Mouse (Mus musculus) forebrain, embryonic 10.5 days (tissue): ENCODE measurements around the gene Olfr1381. TPM values are rescaled to one million over a fixed set of nuclear protein-coding genes. Genes with fewer than 3 reads are reported as not detected.
"Not testable (repeated sequence)": the region's sequence is repeated elsewhere in the genome, so short reads cannot be mapped to it uniquely, and the experiment has no call there.

Experiments
- DNase-seq: peaks from one replicate; pipeline ENCODE4 v3.0.0-alpha.2; 2017; ENCODE audit warnings: low spot score; ENCODE audit errors: extremely low spot score
- H3K27ac ChIP-seq: fragments of 300-500 bp; sonication (generic); 2 replicates; pipeline ENCODE4 v1.5.1; 2016; ENCODE audit warnings: mild to moderate bottlenecking
- H3K27me3 ChIP-seq: fragments of 300-500 bp; sonication (generic); 2 replicates; pipeline ENCODE4 v1.6.1; 2016; ENCODE audit warnings: mild to moderate bottlenecking; ENCODE audit not compliant: poor library complexity, severe bottlenecking
- H3K36me3 ChIP-seq: fragments of 300-500 bp; sonication (generic); replicated peaks from 2 replicates; pipeline ENCODE4 v1.6.1; 2016; ENCODE audit warnings: mild to moderate bottlenecking, moderate library complexity
- H3K4me1 ChIP-seq: fragments of 300-500 bp; sonication (generic); 2 replicates; pipeline ENCODE4 v1.6.1; 2016
- H3K4me3 ChIP-seq: fragments of 300-500 bp; sonication (generic); 2 replicates; pipeline ENCODE4 v1.5.1; 2016; ENCODE audit warnings: mild to moderate bottlenecking, moderate library complexity
- H3K9me3 ChIP-seq: fragments of 300-500 bp; sonication (generic); 2 replicates; pipeline ENCODE4 v1.6.1; 2016; ENCODE audit warnings: mild to moderate bottlenecking, moderate library complexity
- WGBS: fragments of 180-500 bp; shearing (Covaris S2); methylation state at CpG from one replicate; pipeline ENCODE4 v1.1.7; 2016; 5-methylcytosine and 5-hydroxymethylcytosine counted together
- polyA plus RNA-seq: library from polyadenylated mRNA; unstranded; fragments of >200 nt; fragmentation: Nextera tagmentation; extraction: Ambion mirVana; gene quantifications from 2 replicates; pipeline ENCODE4 v1.2.1, GENCODE M21; 2016

Gene Olfr1381
- polyA plus RNA-seq = not detected in 2 replicates

GRCm38 (mm10) chr11:49543149-49543548, at the start of gene Olfr1381:
Olfr1381 (plus strand) TSS chr11:49543449.
- not testable (repeated sequence) for DNase-seq, H3K4me3 ChIP-seq, H3K9me3 ChIP-seq, H3K4me1 ChIP-seq, H3K27me3 ChIP-seq, H3K36me3 ChIP-seq, H3K27ac ChIP-seq
- WGBS = 78% methylated on average over 3 of the region's 3 CpGs

GRCm38 (mm10) chr11:49518086-49518485, 25.2 kb upstream of the Olfr1381 start:
- H3K27ac ChIP-seq = no peak overlapping the region
- DNase-seq = no peak
- H3K36me3 ChIP-seq = no peaks in the 10 kb centered on the region
- H3K9me3 ChIP-seq = no peaks in the 10 kb centered on the region
- no peaks in the 10 kb centered on the region for H3K27me3 ChIP-seq
- no peaks in the 10 kb centered on the region for H3K4me1 ChIP-seq
- 80% methylated on average over 5 of the region's 5 CpGs for WGBS
- H3K4me3 ChIP-seq = no peak overlapping the region

GRCm38 (mm10) chr11:49519348-49519747, 23.9 kb upstream of the Olfr1381 start, which contains the start of gene Olfr1383:
Olfr1383 (plus strand) TSS chr11:49519648.
- no peaks in the 10 kb centered on the region for H3K4me1 ChIP-seq
- H3K27ac ChIP-seq = no peak within 1 kb of the TSS
- no peaks in the 10 kb centered on the region for H3K9me3 ChIP-seq
- no peak for DNase-seq
- H3K4me3 ChIP-seq = no peak within 1 kb of the TSS
- H3K36me3 ChIP-seq = no peaks in the 10 kb centered on the region
- no peaks in the 10 kb centered on the region for H3K27me3 ChIP-seq

- 81% methylated on average over 3 of the region's 3 CpGs for WGBS
- H3K4me1 ChIP-seq = no peaks in the 10 kb centered on the region
- H3K27me3 ChIP-seq = no peaks in the 10 kb centered on the region
- DNase-seq = no peak
- H3K27ac ChIP-seq = no peak within 1 kb of the TSS
- no peaks in the 10 kb centered on the region for H3K9me3 ChIP-seq
- no peaks in the 10 kb centered on the region for H3K36me3 ChIP-seq
- H3K4me3 ChIP-seq = no peak within 1 kb of the TSS
Measured at GRCm38 (mm10) chr11:49527947-49528346, 15.3 kb upstream of the Olfr1381 start, which contains the start of gene Olfr1382. Olfr1382 (plus strand) TSS chr11:49528247.

- H3K4me1 ChIP-seq = no peaks in the 10 kb centered on the region
- no peaks in the 10 kb centered on the region for H3K27me3 ChIP-seq
- no peaks in the 10 kb centered on the region for H3K9me3 ChIP-seq
- no peak overlapping the region for H3K27ac ChIP-seq
- no peaks in the 10 kb centered on the region for H3K36me3 ChIP-seq
- no peak overlapping the region for H3K4me3 ChIP-seq
- no peak for DNase-seq
Measured at GRCm38 (mm10) chr11:49532761-49533160, 10.5 kb upstream of the Olfr1381 start.

GRCm38 (mm10) chr11:49536631-49537030, 6.6 kb upstream of the Olfr1381 start:
- not testable (repeated sequence) for H3K9me3 ChIP-seq, H3K4me3 ChIP-seq, H3K27me3 ChIP-seq, DNase-seq, H3K36me3 ChIP-seq, H3K4me1 ChIP-seq, H3K27ac ChIP-seq
- WGBS = 98% methylated on average over 2 of the region's 2 CpGs

GRCm38 (mm10) chr11:49554033-49554432, 10.8 kb downstream of the Olfr1381 start:
- 86% methylated on average over 3 of the region's 3 CpGs for WGBS
- not testable (repeated sequence) for DNase-seq

GRCm38 (mm10) chr11:49556578-49556977, 13.3 kb downstream of the Olfr1381 start, which contains the start of gene Olfr1380:
Olfr1380 (plus strand) TSS chr11:49556878.
- not testable (repeated sequence) for H3K4me3 ChIP-seq, DNase-seq, H3K9me3 ChIP-seq, H3K4me1 ChIP-seq, H3K36me3 ChIP-seq, H3K27ac ChIP-seq, H3K27me3 ChIP-seq
- whole genome bisulfite sequencing = 70% methylated on average over 5 of the region's 5 CpGs

More at GRCm38 (mm10) chr11:49554033-49554432, 10.8 kb downstream of the Olfr1381 start:
- H3K27ac ChIP-seq, H3K9me3 ChIP-seq, H3K4me1 ChIP-seq, H3K36me3 ChIP-seq, H3K4me3 ChIP-seq, H3K27me3 ChIP-seq: not testable (repeated sequence)

GRCm38 (mm10) chr11:49575054-49575453, 31.8 kb downstream of the Olfr1381 start:
- not testable (repeated sequence) for H3K27me3 ChIP-seq, H3K27ac ChIP-seq, H3K9me3 ChIP-seq, H3K4me3 ChIP-seq, DNase-seq, H3K4me1 ChIP-seq, H3K36me3 ChIP-seq
- 39% methylated on average over 2 of the region's 2 CpGs for WGBS

GRCm38 (mm10) chr11:49580452-49580851, 37.2 kb downstream of the Olfr1381 start:
- not testable (repeated sequence) for H3K4me3 ChIP-seq, H3K27ac ChIP-seq, H3K9me3 ChIP-seq, DNase-seq, H3K4me1 ChIP-seq, H3K27me3 ChIP-seq, H3K36me3 ChIP-seq
- 86% methylated on average over 8 of the region's 8 CpGs for WGBS

GRCm38 (mm10) chr11:49590213-49590612, 47.0 kb downstream of the Olfr1381 start:
- no peak for DNase-seq

GRCm38 (mm10) chr11:49597149-49597548, 53.9 kb downstream of the Olfr1381 start:
- H3K27me3 ChIP-seq, H3K36me3 ChIP-seq, H3K4me3 ChIP-seq, H3K27ac ChIP-seq, H3K9me3 ChIP-seq, DNase-seq, H3K4me1 ChIP-seq: not testable (repeated sequence)
- WGBS = 67% methylated on average over 2 of the region's 2 CpGs

More at GRCm38 (mm10) chr11:49590213-49590612, 47.0 kb downstream of the Olfr1381 start:
- no peak overlapping the region for H3K4me3 ChIP-seq
- H3K9me3 ChIP-seq = no peaks in the 10 kb centered on the region
- 93% methylated on average over 19 of the region's 19 CpGs for WGBS
- H3K27me3 ChIP-seq = no peaks in the 10 kb centered on the region
- no peaks in the 10 kb centered on the region for H3K36me3 ChIP-seq
- no peak overlapping the region for H3K27ac ChIP-seq
- H3K4me1 ChIP-seq = no peaks in the 10 kb centered on the region
